Mouse (Mus musculus): Measurements from ENCODE around the gene Ice1. TPM values are rescaled to one million over a fixed set of nuclear protein-coding genes. Genes with fewer than 3 reads are reported as not detected.

The Ice1 gene
- 19.3 and 20.1 TPM in 2 replicates for polyA plus RNA-seq (2016; fragmentation: Nextera tagmentation; extraction: Ambion mirVana)

GRCm38 (mm10) chr13:70637282-70637661, at the start of gene Ice1:
Ice1 (minus strand) TSS chr13:70637634.
- Histone ChIP-seq H3K9ac (peak within 1 kb of the TSS; percentile 89), H3K4me1 (replicated peaks) (peaks cover 36% of the 10 kb centered on the region), H3K4me3 (peak within 1 kb of the TSS; percentile 92), H3K4me2 (peak within 1 kb of the TSS; percentile 87), H3K36me3 (no peaks in the 10 kb centered on the region), H3K27me3 (replicated peaks) (no peaks in the 10 kb centered on the region), H3K27ac (ENCODE audit: poor library complexity, severe bottlenecking) (peak within 1 kb of the TSS; percentile 76), H3K9me3 (replicated peaks) (no peaks in the 10 kb centered on the region)
- under 1% methylated on average over 38 of the region's 39 CpGs for WGBS
- peak; percentile 38 for ATAC-seq (ENCODE audit: insufficient number of reproducible peaks, low FRiP score)

- WGBS, result 46% methylated on average over 5 of the region's 5 CpGs
- ATAC-seq (ENCODE audit: insufficient number of reproducible peaks, low FRiP score), result no peak
These were observed 48.4 kb upstream of the Ice1 start for GRCm38 (mm10) chr13:70685825-70686224.

GRCm38 (mm10) chr13:70684976-70685609, 47.7 kb upstream of the Ice1 start:
- H3K4me1 ChIP-seq (replicated peaks), result no peaks in the 10 kb centered on the region
- H3K4me2 ChIP-seq, result no peak overlapping the region
- H3K27me3 ChIP-seq (replicated peaks), result no peaks in the 10 kb centered on the region
- no peaks in the 10 kb centered on the region for H3K36me3 ChIP-seq
- WGBS, result 77% methylated on average over 7 of the region's 7 CpGs
- H3K9ac ChIP-seq, result no peak overlapping the region
- no peaks in the 10 kb centered on the region for H3K9me3 ChIP-seq (replicated peaks)
- no peak for ATAC-seq (ENCODE audit: insufficient number of reproducible peaks, low FRiP score)
- no peak overlapping the region for H3K27ac ChIP-seq (ENCODE audit: poor library complexity, severe bottlenecking)
- H3K4me3 ChIP-seq, result no peak overlapping the region

More at GRCm38 (mm10) chr13:70685825-70686224, 48.4 kb upstream of the Ice1 start:
- Histone ChIP-seq H3K9ac (no peak overlapping the region), H3K27ac (ENCODE audit: poor library complexity, severe bottlenecking) (no peak overlapping the region), H3K36me3 (no peaks in the 10 kb centered on the region), H3K4me2 (no peak overlapping the region), H3K9me3 (replicated peaks) (no peaks in the 10 kb centered on the region), H3K4me1 (replicated peaks) (no peaks in the 10 kb centered on the region), H3K4me3 (no peak overlapping the region), H3K27me3 (replicated peaks) (no peaks in the 10 kb centered on the region)

- Histone ChIP-seq H3K9ac (no peak overlapping the region), H3K4me1 (replicated peaks) (no peaks in the 10 kb centered on the region), H3K27ac (ENCODE audit: poor library complexity, severe bottlenecking) (no peak overlapping the region), H3K27me3 (replicated peaks) (no peaks in the 10 kb centered on the region), H3K9me3 (replicated peaks) (no peaks in the 10 kb centered on the region), H3K4me2 (no peak overlapping the region), H3K36me3 (no peaks in the 10 kb centered on the region), H3K4me3 (no peak overlapping the region)
- WGBS, result 79% methylated on average over 7 of the region's 7 CpGs
- ATAC-seq (ENCODE audit: insufficient number of reproducible peaks, low FRiP score), result no peak
These were observed 44.2 kb upstream of the Ice1 start for GRCm38 (mm10) chr13:70681411-70682183.

GRCm38 (mm10) chr13:70680316-70680715, 42.9 kb upstream of the Ice1 start:
- 74% methylated on average over 3 of the region's 3 CpGs for WGBS
- no peak for ATAC-seq (ENCODE audit: insufficient number of reproducible peaks, low FRiP score)
- no peaks in the 10 kb centered on the region for H3K27me3 ChIP-seq (replicated peaks)
- no peak overlapping the region for H3K27ac ChIP-seq (ENCODE audit: poor library complexity, severe bottlenecking)
- no peaks in the 10 kb centered on the region for H3K9me3 ChIP-seq (replicated peaks)
- H3K9ac ChIP-seq, result no peak overlapping the region
- H3K4me3 ChIP-seq, result no peak overlapping the region
- H3K36me3 ChIP-seq, result no peaks in the 10 kb centered on the region
- no peaks in the 10 kb centered on the region for H3K4me1 ChIP-seq (replicated peaks)
- H3K4me2 ChIP-seq, result no peak overlapping the region

- H3K4me2 ChIP-seq, result no peak overlapping the region
- H3K36me3 ChIP-seq, result no peaks in the 10 kb centered on the region
- H3K9me3 ChIP-seq (replicated peaks), result no peaks in the 10 kb centered on the region
- no peak for ATAC-seq (ENCODE audit: insufficient number of reproducible peaks, low FRiP score)
- no peak overlapping the region for H3K27ac ChIP-seq (ENCODE audit: poor library complexity, severe bottlenecking)
- H3K27me3 ChIP-seq (replicated peaks), result no peaks in the 10 kb centered on the region
- H3K9ac ChIP-seq, result no peak overlapping the region
- no peak overlapping the region for H3K4me3 ChIP-seq
- H3K4me1 ChIP-seq (replicated peaks), result no peaks in the 10 kb centered on the region
- WGBS, result 78% methylated on average over 5 of the region's 5 CpGs
These were observed 40.3 kb upstream of the Ice1 start for GRCm38 (mm10) chr13:70677689-70678088.

GRCm38 (mm10) chr13:70676243-70677183, 39.1 kb upstream of the Ice1 start:
- no peaks in the 10 kb centered on the region for H3K9me3 ChIP-seq (replicated peaks)
- no peak overlapping the region for H3K27ac ChIP-seq (ENCODE audit: poor library complexity, severe bottlenecking)
- no peak for ATAC-seq (ENCODE audit: insufficient number of reproducible peaks, low FRiP score)
- H3K4me1 ChIP-seq (replicated peaks), result no peaks in the 10 kb centered on the region
- no peak overlapping the region for H3K9ac ChIP-seq
- no peaks in the 10 kb centered on the region for H3K36me3 ChIP-seq
- no peaks in the 10 kb centered on the region for H3K27me3 ChIP-seq (replicated peaks)
- no peak overlapping the region for H3K4me3 ChIP-seq
- WGBS, result 47% methylated on average over 20 of the region's 20 CpGs
- H3K4me2 ChIP-seq, result no peak overlapping the region

GRCm38 (mm10) chr13:70674998-70675397, 37.6 kb upstream of the Ice1 start:
- H3K9me3 ChIP-seq (replicated peaks), result no peaks in the 10 kb centered on the region
- no peak for ATAC-seq (ENCODE audit: insufficient number of reproducible peaks, low FRiP score)
- H3K4me3 ChIP-seq, result no peak overlapping the region
- no peak overlapping the region for H3K9ac ChIP-seq
- 0 out of 2 replicates have a peak, but pooled peaks cover 3% of the 10 kb centered on the region for H3K27me3 ChIP-seq (replicated peaks)
- no peaks in the 10 kb centered on the region for H3K36me3 ChIP-seq
- H3K27ac ChIP-seq (ENCODE audit: poor library complexity, severe bottlenecking), result no peak overlapping the region
- no peaks in the 10 kb centered on the region for H3K4me1 ChIP-seq (replicated peaks)
- H3K4me2 ChIP-seq, result no peak overlapping the region
- WGBS, result 88% methylated on average over 10 of the region's 10 CpGs

GRCm38 (mm10) chr13:70670080-70670479, 32.6 kb upstream of the Ice1 start:
- WGBS, result 64% methylated on average over 4 of the region's 4 CpGs
- no peaks in the 10 kb centered on the region for H3K36me3 ChIP-seq
- no peaks in the 10 kb centered on the region for H3K4me1 ChIP-seq (replicated peaks)
- H3K4me3 ChIP-seq, result no peak overlapping the region
- H3K4me2 ChIP-seq, result no peak overlapping the region
- H3K9me3 ChIP-seq (replicated peaks), result no peaks in the 10 kb centered on the region
- ATAC-seq (ENCODE audit: insufficient number of reproducible peaks, low FRiP score), result no peak
- 0 out of 2 replicates have a peak, but pooled peaks cover 3% of the 10 kb centered on the region for H3K27me3 ChIP-seq (replicated peaks)
- H3K9ac ChIP-seq, result no peak overlapping the region
- no peak overlapping the region for H3K27ac ChIP-seq (ENCODE audit: poor library complexity, severe bottlenecking)

- Histone ChIP-seq H3K4me2 (no peak overlapping the region), H3K27ac (ENCODE audit: poor library complexity, severe bottlenecking) (no peak overlapping the region), H3K27me3 (replicated peaks) (no peaks in the 10 kb centered on the region), H3K4me1 (replicated peaks) (peaks cover 9% of the 10 kb centered on the region; the same call in 1 of the 2 replicates), H3K9ac (no peak overlapping the region), H3K9me3 (replicated peaks) (peaks cover 5% of the 10 kb centered on the region; the same call in 1 of the 2 replicates), H3K4me3 (no peak overlapping the region), H3K36me3 (no peaks in the 10 kb centered on the region)
- 77% methylated on average over 4 of the region's 4 CpGs for WGBS
- ATAC-seq (ENCODE audit: insufficient number of reproducible peaks, low FRiP score), result no peak
These were observed 22.3 kb upstream of the Ice1 start for GRCm38 (mm10) chr13:70659715-70660114.

GRCm38 (mm10) chr13:70656741-70657140, 19.3 kb upstream of the Ice1 start:
- H3K36me3 ChIP-seq, result no peaks in the 10 kb centered on the region
- H3K4me1 ChIP-seq (replicated peaks), result peaks cover 17% of the 10 kb centered on the region
- H3K4me3 ChIP-seq, result no peak overlapping the region
- H3K9me3 ChIP-seq (replicated peaks), result no peaks in the 10 kb centered on the region
- WGBS, result 82% methylated on average over 4 of the region's 4 CpGs
- H3K27me3 ChIP-seq (replicated peaks), result no peaks in the 10 kb centered on the region
- no peak overlapping the region for H3K4me2 ChIP-seq
- H3K27ac ChIP-seq (ENCODE audit: poor library complexity, severe bottlenecking), result no peak overlapping the region
- no peak overlapping the region for H3K9ac ChIP-seq
- no peak for ATAC-seq (ENCODE audit: insufficient number of reproducible peaks, low FRiP score)

Measured in heart, embryonic 12.5 days (tissue).